Mouse (Mus musculus) embryonic facial prominence, embryonic 12.5 days (tissue): ENCODE measurements around the gene Tceal5. TPM values are rescaled to one million over a fixed set of nuclear protein-coding genes. Genes with fewer than 3 reads are reported as not detected.

Experiments used
- ATAC-seq: fragments of 200-750 bp; cut with Nextera tagmentation; 2 replicates; pipeline ENCODE4 v1.8.0; 2017; ENCODE audit not compliant: insufficient number of reproducible peaks, insufficient read depth, low FRiP score, low TSS enrichment
- H3K27ac ChIP-seq: fragments of 300-500 bp; sonication (generic); 2 replicates; pipeline ENCODE4 v1.5.1; 2016; ENCODE audit warnings: mild to moderate bottlenecking
- H3K27me3 ChIP-seq: fragments of 300-500 bp; sonication (generic); 2 replicates; pipeline ENCODE4 v1.6.1; 2016; ENCODE audit warnings: mild to moderate bottlenecking, moderate library complexity
- H3K36me3 ChIP-seq: fragments of 300-500 bp; sonication (generic); 2 replicates; pipeline ENCODE4 v1.6.1; 2016; ENCODE audit warnings: mild to moderate bottlenecking
- H3K4me1 ChIP-seq: fragments of 300-500 bp; sonication (generic); 2 replicates; pipeline ENCODE4 v1.6.1; 2016
- H3K4me2 ChIP-seq: fragments of 300-500 bp; sonication (generic); replicated peaks from 2 replicates; pipeline ENCODE4 v1.6.1; 2016; ENCODE audit warnings: mild to moderate bottlenecking, moderate library complexity
- H3K4me3 ChIP-seq: fragments of 300-500 bp; sonication (generic); 2 replicates; pipeline ENCODE4 v1.5.1; 2016; ENCODE audit warnings: mild to moderate bottlenecking
- H3K9ac ChIP-seq: fragments of 300-500 bp; sonication (generic); 2 replicates; pipeline ENCODE4 v1.6.1; 2016; ENCODE audit warnings: mild to moderate bottlenecking, moderate library complexity
- H3K9me3 ChIP-seq: fragments of 300-500 bp; sonication (generic); 2 replicates; pipeline ENCODE4 v1.6.1; 2016; ENCODE audit warnings: mild to moderate bottlenecking, moderate library complexity
- WGBS: fragments of 180-500 bp; shearing (Covaris S2); methylation state at CpG from one replicate; pipeline ENCODE4 v1.1.7; 2016; 5-methylcytosine and 5-hydroxymethylcytosine counted together
- microRNA-seq: library from miRNA; unstranded; fragments of <30 nt; microRNA quantifications from one replicate; pipeline ENCODE4, GENCODE M21; 2017
- polyA plus RNA-seq: library from polyadenylated mRNA; unstranded; fragments of >200 nt; fragmentation: Nextera tagmentation; extraction: Ambion mirVana; gene quantifications from 2 replicates; pipeline ENCODE4 v1.2.1, GENCODE M21; 2016

The Tceal5 gene
- polyA plus RNA-seq, 1 experiment from 2014 or later = 10.9 TPM

DNA sequence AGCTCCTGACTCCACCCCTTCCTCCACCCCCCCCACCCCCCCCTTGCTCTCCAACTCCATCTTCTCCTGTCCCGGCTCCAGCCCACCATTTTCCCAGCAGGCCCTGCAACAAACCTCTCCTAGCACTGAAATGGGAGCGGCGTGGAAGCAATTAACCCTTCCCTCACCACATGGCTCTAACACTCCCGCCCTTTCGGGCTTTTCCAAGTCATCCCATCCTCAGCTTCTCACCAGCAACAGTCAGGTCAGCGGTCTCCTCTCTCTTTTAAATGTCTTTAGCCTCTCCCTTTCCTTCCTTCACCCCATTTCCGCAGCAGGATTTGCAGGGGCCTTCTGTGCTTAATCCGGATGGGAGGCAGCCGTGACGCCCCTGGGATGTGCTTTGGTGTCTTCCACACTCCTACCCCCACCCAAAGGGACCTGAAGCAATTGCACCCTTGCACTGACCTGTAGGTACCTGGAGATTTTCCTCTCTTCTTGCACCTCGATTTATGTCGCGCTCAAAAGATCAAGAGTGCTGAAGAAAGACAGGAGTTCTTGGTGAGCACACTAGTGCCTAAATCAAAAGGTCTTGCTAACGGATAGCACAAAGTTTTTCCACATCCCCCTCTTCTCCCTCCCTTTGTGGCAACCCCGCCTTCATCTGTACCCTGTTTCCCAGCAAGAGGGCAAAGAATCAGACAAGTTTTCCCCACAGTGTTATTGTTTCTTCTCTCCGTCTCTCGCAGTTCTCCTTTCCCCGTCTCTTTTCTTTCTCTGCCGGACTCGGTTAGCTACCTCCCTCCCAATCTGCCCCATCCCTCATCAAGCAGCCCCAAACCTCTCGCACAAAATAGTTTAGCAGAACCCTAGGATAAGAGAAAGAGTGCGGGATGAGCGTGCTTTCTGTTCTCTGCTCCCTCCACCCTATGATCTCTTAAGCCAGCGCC is 32.2 kb downstream of the Tceal5 start:
- Histone ChIP-seq H3K27ac (peak overlapping the region; percentile 89), H3K9ac (peak overlapping the region; percentile 73), H3K9me3 (no peaks in the 10 kb centered on the region), H3K27me3 (peaks cover 5% of the 10 kb centered on the region; the same call in 1 of the 2 replicates), H3K4me1 (no peaks in the 10 kb centered on the region), H3K36me3 (no peaks in the 10 kb centered on the region), H3K4me3 (peak overlapping the region; percentile 57), H3K4me2 (peak overlapping the region; percentile 50)
- ATAC-seq = peak; percentile 77
- WGBS = 21% methylated on average over 22 of the region's 24 CpGs

- no peaks in the 10 kb centered on the region for H3K4me1 ChIP-seq
- no peaks in the 10 kb centered on the region for H3K9me3 ChIP-seq
- H3K4me2 ChIP-seq = peak overlapping the region; percentile 50
- H3K4me3 ChIP-seq = peak overlapping the region; percentile 57
- 66% methylated on average over 10 of the region's 10 CpGs for WGBS
- 0 out of 2 replicates have a peak overlapping the region, but pooled peaks have one; percentile 17 for H3K27ac ChIP-seq
- no peak for ATAC-seq
- H3K36me3 ChIP-seq = no peaks in the 10 kb centered on the region
- peak overlapping the region; percentile 73; the same call in 1 of the 2 replicates for H3K9ac ChIP-seq
- peaks cover 5% of the 10 kb centered on the region; the same call in 1 of the 2 replicates for H3K27me3 ChIP-seq
These were observed 33.1 kb downstream of the Tceal5 start for GRCm38 (mm10) chrX:136170625-136171024.

Small RNA genes lying within 50 kb of the gene (microRNA-seq; reads per million reads assigned to microRNA genes)
- gene Mir6383 = not detected

Other genes with a start within 250 kb of the Tceal5 start
- 94.5 and 101 TPM in 2 replicates for gene Arxes2, start 210.1 kb downstream of the Tceal5 start, polyA plus RNA-seq
- gene Arxes1, start 170.5 kb downstream of the Tceal5 start, polyA plus RNA-seq = 46.1 and 49.2 TPM in 2 replicates
- gene Bex2, start 135.6 kb downstream of the Tceal5 start, polyA plus RNA-seq = 192 and 203 TPM in 2 replicates
- gene Nxf3, start 118.6 kb downstream of the Tceal5 start, polyA plus RNA-seq = 0.10 TPM in 1 of 2 replicates, not detected in the other
- gene Bex4, start 64.9 kb downstream of the Tceal5 start, polyA plus RNA-seq = 68.5 and 68.7 TPM in 2 replicates
- 191 and 215 TPM in 2 replicates for gene Tceal8, start 31.5 kb downstream of the Tceal5 start, polyA plus RNA-seq
- gene Tceal7, start 10.9 kb upstream of the Tceal5 start, polyA plus RNA-seq = 9.8 and 12.1 TPM in 2 replicates
- 86.3 and 86.5 TPM in 2 replicates for gene Bex1, start 11.6 kb upstream of the Tceal5 start, polyA plus RNA-seq
- 593 and 600 TPM in 2 replicates for gene Tceal9, start 41.2 kb upstream of the Tceal5 start, polyA plus RNA-seq
- 585 and 595 TPM in 2 replicates for gene Bex3, start 66.4 kb upstream of the Tceal5 start, polyA plus RNA-seq